Mouse (Mus musculus): ENCODE data around the gene Cdhr1.
"Not testable (repeated sequence)": the region's sequence is repeated elsewhere in the genome, so short reads cannot be mapped to it uniquely, and the experiment has no call there.

Gene Cdhr1

DNA sequence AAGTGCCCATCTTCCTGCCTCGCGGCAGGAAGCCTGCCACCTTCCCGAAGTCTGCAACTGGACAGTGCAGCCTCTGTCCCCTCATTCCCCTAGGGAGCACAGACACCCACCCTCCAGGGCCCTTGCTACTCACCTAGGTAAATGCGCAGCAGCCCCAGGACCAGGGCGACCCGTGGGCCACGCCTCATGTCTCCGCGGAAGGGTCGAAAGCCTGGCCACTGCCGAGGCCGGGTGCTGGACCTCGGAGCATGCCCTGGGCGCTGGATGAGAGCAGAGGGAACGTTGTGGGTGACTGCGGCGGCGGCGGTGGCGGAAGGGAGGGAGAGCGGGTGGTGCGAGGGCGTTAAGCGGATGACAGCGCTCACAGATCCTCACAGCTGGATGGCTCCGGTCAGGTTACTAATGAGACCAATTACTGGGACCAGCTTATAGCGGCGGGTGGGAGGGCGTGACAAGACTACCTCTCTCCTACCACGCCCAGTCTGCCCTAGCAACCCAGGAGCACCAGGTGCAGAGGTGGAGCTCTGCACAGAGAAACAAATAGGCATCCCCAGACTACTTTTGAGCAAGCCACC, at the start of gene Cdhr1:
Cdhr1 (minus strand) TSS at position 392 of the 575 bp plus-strand sequence.
- DNase-seq (ENCODE audit: low read depth): no peak

DNA sequence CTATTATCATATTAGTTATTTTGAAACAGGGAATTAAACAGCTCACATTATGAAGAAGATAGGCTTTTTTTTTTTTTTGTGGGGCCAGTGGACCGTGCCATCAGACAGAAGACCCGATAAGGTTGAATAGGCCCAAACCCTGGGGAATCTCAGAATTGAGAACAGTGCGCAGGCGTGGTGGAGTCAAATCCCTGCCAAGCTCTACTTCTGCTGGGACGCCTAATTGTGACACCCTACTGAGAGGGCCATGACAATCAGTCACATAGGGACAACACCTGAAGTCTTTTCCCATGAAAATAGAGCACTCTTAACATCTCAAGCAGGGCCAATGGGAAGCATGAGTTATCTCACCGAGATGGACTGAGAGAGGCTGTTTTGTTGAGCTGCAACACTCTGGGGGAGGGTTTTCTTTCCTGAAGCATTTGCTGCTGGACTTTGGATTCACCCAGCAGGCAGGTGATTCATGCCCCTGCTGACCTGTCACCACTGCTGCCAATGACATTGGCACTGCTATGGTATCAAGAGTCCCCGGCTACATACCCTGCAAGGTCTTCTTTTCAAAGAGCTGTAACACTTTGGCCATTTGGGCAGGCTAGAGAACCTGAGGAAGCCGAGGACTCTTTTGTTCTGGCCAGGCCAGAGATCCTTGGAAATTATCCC, 41.0 kb upstream of the Cdhr1 start:
- no peak for DNase-seq (ENCODE audit: low read depth)

- not testable (repeated sequence) for DNase-seq (ENCODE audit: low read depth)
These were observed 39.4 kb upstream of the Cdhr1 start for GRCm38 (mm10) chr14:37137596-37137995.

- no peak for DNase-seq (ENCODE audit: low read depth)
These were observed 38.0 kb upstream of the Cdhr1 start for GRCm38 (mm10) chr14:37136110-37136509.

- DNase-seq (ENCODE audit: low read depth): no peak
These were observed 37.5 kb upstream of the Cdhr1 start for GRCm38 (mm10) chr14:37135671-37136070.

- peak; percentile 98 for DNase-seq (ENCODE audit: low read depth)
These were observed 37.0 kb upstream of the Cdhr1 start, which contains the start of gene Ghitm for GRCm38 (mm10) chr14:37135127-37135593. TSS of gene Ghitm (minus strand) at chr14:37135272.

GRCm38 (mm10) chr14:37134304-37135126, 36.4 kb upstream of the Cdhr1 start:
- peak; percentile 76 for DNase-seq (ENCODE audit: low read depth)

- DNase-seq (ENCODE audit: low read depth): peak; percentile 69
These were observed 29.5 kb upstream of the Cdhr1 start for GRCm38 (mm10) chr14:37127652-37128051.

- DNase-seq (ENCODE audit: low read depth): no peak
These were observed 21.1 kb upstream of the Cdhr1 start for GRCm38 (mm10) chr14:37119233-37119632.

DNA sequence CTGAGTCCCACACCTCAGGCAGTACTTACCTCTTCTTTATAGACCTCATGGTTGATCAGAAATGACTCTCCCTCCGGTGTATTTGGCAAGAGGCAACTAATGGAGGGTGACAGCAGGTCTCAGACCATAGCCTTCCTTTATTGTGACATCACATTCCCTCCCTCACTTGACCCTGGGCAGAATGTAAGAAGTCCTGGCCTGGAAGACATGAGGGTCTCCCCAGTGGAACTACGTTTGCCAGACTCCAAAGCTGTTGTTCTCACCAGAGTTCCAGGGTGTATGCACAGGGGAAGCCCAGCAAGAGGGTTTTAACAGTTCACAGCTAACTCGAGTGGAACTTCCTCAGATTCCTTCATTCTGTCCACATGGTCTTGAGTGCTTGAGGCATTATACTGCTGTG, 15.8 kb upstream of the Cdhr1 start, which contains the start of gene 2610528A11Rik:
2610528A11Rik (minus strand) TSS at position 101 of the 400 bp plus-strand sequence.
- DNase-seq (ENCODE audit: low read depth): no peak

- no peak for DNase-seq (ENCODE audit: low read depth)
These were observed 14.8 kb upstream of the Cdhr1 start for GRCm38 (mm10) chr14:37112931-37113330.

GRCm38 (mm10) chr14:37111371-37111770, 13.2 kb upstream of the Cdhr1 start:
- no peak for DNase-seq (ENCODE audit: low read depth)

DNA sequence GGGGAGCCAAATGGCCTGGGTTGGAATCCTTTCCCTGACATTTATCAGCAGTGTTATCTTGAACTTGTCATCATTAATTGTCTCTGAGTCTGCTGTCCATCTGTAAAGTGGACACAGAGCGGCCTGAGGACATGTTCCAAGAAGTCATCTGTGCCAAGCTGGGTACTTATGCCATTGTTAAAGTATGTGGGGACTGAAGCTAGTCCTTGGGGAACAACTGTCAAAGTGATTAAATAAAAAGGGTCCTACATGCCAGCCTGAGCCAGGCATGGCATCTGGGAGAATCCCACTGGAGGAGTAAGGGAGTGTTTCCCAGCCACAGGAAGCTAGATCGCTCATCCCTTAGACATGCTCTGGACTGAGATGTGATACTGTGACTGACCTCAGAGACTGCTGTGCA, 12.3 kb upstream of the Cdhr1 start:
- DNase-seq (ENCODE audit: low read depth): no peak

GRCm38 (mm10) chr14:37109975-37110374, 11.8 kb upstream of the Cdhr1 start:
- no peak for DNase-seq (ENCODE audit: low read depth)

DNA sequence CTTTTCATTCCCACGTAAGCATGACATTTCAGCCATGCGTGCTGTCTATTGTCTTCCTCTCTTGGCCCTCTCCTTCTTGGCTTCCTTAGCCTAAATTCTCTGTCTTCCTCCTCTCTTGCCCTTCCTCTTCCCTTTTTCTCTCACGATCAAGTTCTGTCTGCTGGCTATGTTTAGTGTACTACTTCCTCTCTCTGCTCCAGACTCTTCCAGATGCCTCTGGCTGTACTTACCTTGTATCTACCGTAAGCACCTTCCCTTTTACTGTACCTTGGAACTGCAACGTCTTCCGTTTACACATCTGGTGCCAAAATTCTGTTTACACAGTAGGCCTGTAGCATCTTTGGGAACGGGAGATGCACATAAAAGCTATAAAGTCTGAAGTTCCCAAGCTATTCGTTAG, 11.3 kb upstream of the Cdhr1 start:
- DNase-seq (ENCODE audit: low read depth): no peak

DNA sequence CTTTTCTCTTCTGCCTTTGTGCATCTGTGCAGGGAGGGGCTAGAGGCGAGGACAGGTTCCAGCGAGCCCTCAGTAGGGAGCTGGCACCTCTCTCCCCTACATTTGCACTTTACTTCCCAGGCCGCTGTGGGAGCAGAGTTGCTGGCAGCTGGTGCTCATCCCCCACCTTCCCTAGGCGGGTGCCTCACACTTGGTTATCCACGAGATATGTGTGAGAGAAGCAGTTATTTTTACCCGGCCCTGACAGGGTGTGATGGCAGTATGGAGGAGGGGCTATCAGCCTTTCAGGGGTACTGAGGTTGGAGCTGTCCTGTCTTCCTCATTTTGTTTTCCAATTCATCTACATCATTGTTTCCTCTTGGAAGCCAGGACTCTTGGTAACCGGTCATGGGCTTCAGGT, 7.7 kb upstream of the Cdhr1 start:
- no peak for DNase-seq (ENCODE audit: low read depth)

DNA sequence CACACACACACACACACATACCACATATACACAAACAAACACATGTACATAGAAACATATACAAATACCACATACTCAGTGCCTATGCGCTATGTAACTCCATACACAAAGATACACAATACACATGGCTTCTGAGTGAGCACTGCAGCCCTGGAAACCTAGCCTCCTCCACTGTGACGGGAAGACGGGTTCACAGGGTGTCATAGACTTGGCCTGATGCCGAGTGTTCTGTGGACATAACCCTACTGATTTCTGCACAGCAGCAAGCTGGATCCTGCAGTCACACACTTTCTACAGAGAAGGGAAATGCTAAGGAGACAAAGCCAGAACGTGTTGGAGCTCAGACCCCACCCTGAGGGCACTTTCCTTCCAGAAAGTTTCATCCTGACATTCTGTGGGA, 6.6 kb upstream of the Cdhr1 start:
- DNase-seq (ENCODE audit: low read depth): no peak

DNA sequence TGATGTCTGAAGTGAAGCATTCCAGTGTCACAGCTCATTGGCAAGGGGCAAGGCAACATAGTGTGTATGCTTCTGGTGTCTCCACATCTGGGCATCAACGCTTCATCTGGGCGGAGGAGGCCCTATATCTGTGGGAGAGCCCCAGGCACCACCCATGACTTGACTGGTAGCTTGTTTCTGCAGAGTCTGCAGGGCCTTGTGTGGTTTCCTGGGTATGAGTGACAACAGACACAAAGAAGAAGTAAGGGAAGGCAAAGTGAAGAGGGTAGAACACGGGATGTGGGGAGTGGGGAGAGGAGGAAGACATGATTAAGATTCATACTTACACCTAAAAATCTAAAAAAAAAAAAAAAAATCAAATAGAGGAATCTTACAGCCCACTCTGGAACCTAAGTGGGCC, 4.3 kb upstream of the Cdhr1 start:
- no peak for DNase-seq (ENCODE audit: low read depth)

DNA sequence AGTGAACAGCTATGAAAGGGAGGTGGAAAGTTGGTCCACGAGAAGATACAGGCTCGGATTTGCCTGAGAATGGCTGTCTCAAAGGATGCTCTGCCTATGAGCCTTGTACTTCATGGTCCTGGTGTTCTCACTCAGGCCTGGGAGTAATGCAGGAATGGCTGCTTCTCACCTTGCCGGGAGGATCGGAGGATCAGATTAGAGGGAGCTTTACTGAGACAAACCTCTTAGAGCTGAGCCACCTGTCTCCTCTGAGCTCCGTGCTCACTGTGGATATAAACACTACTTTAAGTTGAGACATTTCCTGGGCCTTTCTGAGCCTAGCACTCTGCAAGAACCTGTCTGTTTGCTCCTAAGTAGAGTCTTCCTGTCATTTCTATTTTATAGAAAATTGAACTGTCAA, 3.4 kb upstream of the Cdhr1 start:
- DNase-seq (ENCODE audit: low read depth): no peak

- DNase-seq (ENCODE audit: low read depth): no peak
These were observed 2.6 kb downstream of the Cdhr1 start for GRCm38 (mm10) chr14:37095556-37095955.

- no peak for DNase-seq (ENCODE audit: low read depth)
These were observed 3.7 kb downstream of the Cdhr1 start for GRCm38 (mm10) chr14:37094436-37094835.

GRCm38 (mm10) chr14:37083755-37084154, 14.4 kb downstream of the Cdhr1 start:
- no peak for DNase-seq (ENCODE audit: low read depth)

DNA sequence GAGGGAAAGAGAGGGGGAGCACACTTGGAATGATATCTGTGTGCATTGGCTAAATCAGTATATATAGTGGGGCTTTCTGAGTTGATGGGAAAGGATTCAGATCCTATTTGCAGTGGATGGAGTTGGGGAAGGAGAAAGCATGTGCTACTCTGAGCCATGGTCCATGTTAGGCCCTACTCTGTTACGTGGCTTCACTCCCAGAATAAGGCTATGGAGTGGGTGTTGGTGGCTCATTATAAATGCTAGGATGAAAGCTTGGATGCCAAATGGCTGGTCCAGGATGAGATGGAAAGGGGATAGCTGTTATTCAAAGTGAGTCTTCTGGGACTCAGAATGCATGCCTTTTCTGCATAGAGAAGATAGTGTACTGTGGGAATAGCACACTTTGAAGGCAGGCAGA, 17.4 kb downstream of the Cdhr1 start:
- DNase-seq (ENCODE audit: low read depth): no peak

All from naive thymus-derived CD4-positive, alpha-beta T cell, adult 2 months (primary cell).